In genomic region chr17:27574470-27575115, GRCm38 (mm10) we compare ENCODE assay signal across 8 mouse cellular contexts. TPM values are rescaled to one million over a fixed set of nuclear protein-coding genes. Genes with fewer than 3 reads are reported as not detected.
A peak's percentile ranks its signal among the peaks of the same experiment; 100 is the strongest.
DNase-seq lines count a peak whose midpoint lies in the region; ATAC-seq and TF ChIP-seq lines count a peak whose summit lies in the region.

No protein-coding gene starts in this region.

- ATAC-seq in stomach, embryonic 16.5 days (ENCODE audit: insufficient read depth, low FRiP score) = peak; percentile 52; the same call in 1 of the 2 replicates
- ATAC-seq in stomach, postnatal 0 days (ENCODE audit: low FRiP score, low TSS enrichment) = no peak; the same call in 1 of the 2 replicates
- peak; percentile 61 for ATAC-seq in heart, embryonic 16.5 days (replicated peaks; ENCODE audit: extremely low read depth, insufficient read depth, low FRiP score)

- H3K36me3 ChIP-seq in stomach, embryonic 16.5 days (ENCODE audit: control insufficient read depth, insufficient read depth, low read length) = 0 out of 2 replicates have a peak, but pooled peaks cover 10% of the 10 kb centered on the region
- H3K36me3 ChIP-seq in stomach, postnatal 0 days (ENCODE audit: control insufficient read depth, insufficient read depth, low read length) = peaks cover 2% of the 10 kb centered on the region; the same call in 1 of the 2 replicates
- H3K36me3 ChIP-seq in heart, embryonic 16.5 days (ENCODE audit: control insufficient read depth, insufficient read depth) = peaks cover 10% of the 10 kb centered on the region

- WGBS in stomach, embryonic 16.5 days = 86% methylated on average over 16 of the region's 16 CpGs
- 79% methylated on average over 16 of the region's 16 CpGs for WGBS in stomach, postnatal 0 days
- 78% methylated on average over 15 of the region's 16 CpGs for WGBS in heart, embryonic 16.5 days

- H3K27ac ChIP-seq in stomach, embryonic 16.5 days (ENCODE audit: low read length) = no peak overlapping the region
- H3K27ac ChIP-seq in stomach, postnatal 0 days (replicated peaks) = no peak overlapping the region
- H3K27ac ChIP-seq in heart, embryonic 16.5 days (ENCODE audit: low read length) = peak overlapping the region; percentile 43; the same call in 1 of the 2 replicates

- no peak overlapping the region for H3K9ac ChIP-seq in stomach, embryonic 16.5 days (ENCODE audit: low read length)
- H3K9ac ChIP-seq in stomach, postnatal 0 days (ENCODE audit: low read length) = no peak overlapping the region
- H3K9ac ChIP-seq in heart, embryonic 16.5 days (ENCODE audit: low read length) = no peak overlapping the region

- H3K27me3 ChIP-seq in stomach, embryonic 16.5 days (ENCODE audit: control insufficient read depth, insufficient read depth, low read length) = no peaks in the 10 kb centered on the region
- no peaks in the 10 kb centered on the region for H3K27me3 ChIP-seq in stomach, postnatal 0 days (ENCODE audit: control insufficient read depth, insufficient read depth, low read length)
- no peaks in the 10 kb centered on the region for H3K27me3 ChIP-seq in heart, embryonic 16.5 days (ENCODE audit: control insufficient read depth, insufficient read depth, low read length)

- no peaks in the 10 kb centered on the region for H3K9me3 ChIP-seq in stomach, embryonic 16.5 days (replicated peaks; ENCODE audit: control insufficient read depth, low read length)
- H3K9me3 ChIP-seq in stomach, postnatal 0 days (ENCODE audit: control insufficient read depth, low read length) = no peaks in the 10 kb centered on the region
- no peaks in the 10 kb centered on the region for H3K9me3 ChIP-seq in heart, embryonic 16.5 days (replicated peaks; ENCODE audit: control insufficient read depth, low read length)

- no peak overlapping the region for H3K4me2 ChIP-seq in stomach, embryonic 16.5 days (ENCODE audit: low read depth, low read length)
- H3K4me2 ChIP-seq in stomach, postnatal 0 days (replicated peaks; ENCODE audit: low read depth) = no peak overlapping the region
- no peak overlapping the region for H3K4me2 ChIP-seq in heart, embryonic 16.5 days (ENCODE audit: low read depth, low read length)

- TF ChIP-seq CTCF in stomach, postnatal 0 days (IDR thresholded peaks at IDR 0.05; ENCODE audit: low read depth) = no peak

- H3K4me3 ChIP-seq in stomach, embryonic 16.5 days (replicated peaks; ENCODE audit: low read length) = no peak overlapping the region
- H3K4me3 ChIP-seq in stomach, postnatal 0 days (ENCODE audit: low read depth, low read length) = no peak overlapping the region
- H3K4me3 ChIP-seq in heart, embryonic 16.5 days (ENCODE audit: low read length) = no peak overlapping the region

- no peak for TF ChIP-seq EP300 in stomach, postnatal 0 days (optimal IDR thresholded peaks at IDR 0.05)

- DNase-seq in adrenal gland, adult 2 months = peak; percentile 83
- no peak for DNase-seq in adrenal gland, adult 8-10 months
- no peak for DNase-seq in stomach, postnatal 0 days (ENCODE audit: low spot score)
- peak; percentile 70 to 84 for DNase-seq in left cerebral cortex, postnatal 10 days (ENCODE audit: extremely low spot score in 1 of 2, low spot score in 2 of 2)
- peak; percentile 88 for DNase-seq in skeletal muscle tissue, adult 2 months (ENCODE audit: low read depth, low spot score)
- no peak for DNase-seq in spleen, postnatal 14 days (ENCODE audit: low spot score in 2 of 2)

- peaks cover 10% of the 10 kb centered on the region for H3K4me1 ChIP-seq in stomach, embryonic 16.5 days (ENCODE audit: control insufficient read depth, insufficient read depth, low read length)
- 0 out of 2 replicates have a peak, but pooled peaks cover 3% of the 10 kb centered on the region for H3K4me1 ChIP-seq in stomach, postnatal 0 days (replicated peaks; ENCODE audit: control insufficient read depth, insufficient read depth)
- H3K4me1 ChIP-seq in heart, embryonic 16.5 days (ENCODE audit: control insufficient read depth, insufficient read depth, low read length) = peaks cover 15% of the 10 kb centered on the region

- intact Hi-C loops in left cerebral cortex, postnatal 10 days (cut with DNase I) = no loop called here

RNA-seq across cellular contexts. Expression of gene AI413582, which starts 9.0 kb away (rescaled TPM):
- total RNA-seq in adrenal gland, adult 2 months (2021) = 10 to 100 TPM; 28.0 to 35.9 TPM
- 64.8 and 65.5 TPM in 2 replicates for polyA plus RNA-seq in adrenal gland, adult 2 months (2012; rRNA removed)
- 10 to 100 TPM; 22.9 to 29.4 (median 23.4) TPM for total RNA-seq in adrenal gland, adult 8-10 months (2022)
- 24.3 and 29.0 TPM in 2 replicates for polyA plus RNA-seq in stomach, embryonic 16.5 days (2015; fragmentation: Nextera tagmentation; extraction: Ambion mirVana)
- polyA plus RNA-seq in stomach, postnatal 0 days (2015; fragmentation: Nextera tagmentation; extraction: Ambion mirVana) = 37.1 and 37.7 TPM in 2 replicates
- polyA plus RNA-seq in heart, embryonic 16.5 days (2015; fragmentation: Nextera tagmentation; extraction: Ambion mirVana) = 22.2 and 22.6 TPM in 2 replicates
- total RNA-seq in left cerebral cortex, postnatal 10 days (2021) = 10 to 100 TPM; 80.4 to 95.9 TPM

RNA-seq across cellular contexts. Expression of gene Hmga1, which starts 18.3 kb away (rescaled TPM):
- 10 to 100 TPM; 12.2 to 26.8 TPM for total RNA-seq in adrenal gland, adult 2 months (2021)
- polyA plus RNA-seq in adrenal gland, adult 2 months (2012; rRNA removed) = 38.9 and 44.2 TPM in 2 replicates
- 10 to 100 TPM; 14.7 to 23.4 (median 20.9) TPM for total RNA-seq in adrenal gland, adult 8-10 months (2022)
- polyA plus RNA-seq in stomach, embryonic 16.5 days (2015; fragmentation: Nextera tagmentation; extraction: Ambion mirVana) = 163 and 171 TPM in 2 replicates
- polyA plus RNA-seq in stomach, postnatal 0 days (2015; fragmentation: Nextera tagmentation; extraction: Ambion mirVana) = 71.1 and 78.4 TPM in 2 replicates
- polyA plus RNA-seq in heart, embryonic 16.5 days (2015; fragmentation: Nextera tagmentation; extraction: Ambion mirVana) = 135 and 186 TPM in 2 replicates
- 10 to 100 TPM; 40.6 TPM for total RNA-seq in left cerebral cortex, postnatal 10 days (2021)

RNA-seq across cellular contexts. Expression of gene Nudt3, which starts 48.7 kb away (rescaled TPM):
- 100 to 1,000 TPM; 152 to 217 TPM for total RNA-seq in adrenal gland, adult 2 months (2021)
- polyA plus RNA-seq in adrenal gland, adult 2 months (2012; rRNA removed) = 114 and 124 TPM in 2 replicates
- total RNA-seq in adrenal gland, adult 8-10 months (2022) = 100 to 1,000 TPM; 194 to 226 (median 212) TPM
- 63.1 and 63.4 TPM in 2 replicates for polyA plus RNA-seq in stomach, embryonic 16.5 days (2015; fragmentation: Nextera tagmentation; extraction: Ambion mirVana)
- 40.6 and 43.9 TPM in 2 replicates for polyA plus RNA-seq in stomach, postnatal 0 days (2015; fragmentation: Nextera tagmentation; extraction: Ambion mirVana)
- polyA plus RNA-seq in heart, embryonic 16.5 days (2015; fragmentation: Nextera tagmentation; extraction: Ambion mirVana) = 162 and 176 TPM in 2 replicates
- 100 to 1,000 TPM; 497 to 524 TPM for total RNA-seq in left cerebral cortex, postnatal 10 days (2021)

RNA-seq across cellular contexts. Expression of gene Grm4, which starts 53.4 kb away (rescaled TPM):
- 1 to 10 TPM; 5.5 to 9.0 TPM for total RNA-seq in adrenal gland, adult 2 months (2021)
- polyA plus RNA-seq in adrenal gland, adult 2 months (2012; rRNA removed) = 0.08 and 0.31 TPM in 2 replicates
- total RNA-seq in adrenal gland, adult 8-10 months (2022) = 1 to 10 TPM; 2.6 to 3.9 (median 3.2) TPM
- 0.19 and 0.50 TPM in 2 replicates for polyA plus RNA-seq in stomach, embryonic 16.5 days (2015; fragmentation: Nextera tagmentation; extraction: Ambion mirVana)
- 0.16 TPM in 2 replicates for polyA plus RNA-seq in stomach, postnatal 0 days (2015; fragmentation: Nextera tagmentation; extraction: Ambion mirVana)
- 0.25 and 0.30 TPM in 2 replicates for polyA plus RNA-seq in heart, embryonic 16.5 days (2015; fragmentation: Nextera tagmentation; extraction: Ambion mirVana)
- total RNA-seq in left cerebral cortex, postnatal 10 days (2021) = 10 to 100 TPM; 23.7 to 24.2 TPM

Comparison
In these comparisons a context has a peak if more than half of its experiments do, and no peak if none do; other contexts are left out.
1. DNase-seq: peak in adrenal gland, adult 2 months (single experiment), left cerebral cortex, postnatal 10 days (2 of 2) and skeletal muscle tissue, adult 2 months (single experiment); none in adrenal gland, adult 8-10 months (single experiment), stomach, postnatal 0 days (single experiment) and spleen, postnatal 14 days (0 of 2).